Mouse (Mus musculus) liver, adult 2 months (tissue): ENCODE measurements around the gene Edn3.

ENCODE experiments used
- CTCF ChIP-seq: fragments of 200-500 bp; IDR thresholded peaks from 2 replicates; pipeline ENCODE4 v1.5.1; 2011; ENCODE audit warnings: low read depth, low read length, control low read depth
- POLR2A ChIP-seq: fragments of 200-500 bp; IDR thresholded peaks from 2 replicates; pipeline ENCODE4 v1.6.1; 2011; ENCODE audit warnings: low read length, control low read depth; ENCODE audit not compliant: insufficient read depth; ENCODE audit errors: extremely low read depth

- TF ChIP-seq CTCF (no peak), POLR2A (no peak)
Measured at GRCm38 (mm10) chr2:174715938-174716337, 44.5 kb upstream of the Edn3 start.
